Comparison of ENCODE assay signal across 11 mouse cellular contexts in genomic region chr8:92555631-92556030, GRCm38 (mm10).
DNase-seq lines count a peak whose midpoint lies in the region; ATAC-seq and TF ChIP-seq lines count a peak whose summit lies in the region.
"Had no signal": no experiment of that assay in that cellular context is flagged by ENCODE, and none has a peak within 500 bp of the region (broad histone marks: within the 10 kb centered on the region; RNA-seq: fewer than 3 reads in every experiment).

No protein-coding gene starts in this region.

- no peaks in the 10 kb centered on the region for H3K36me3 ChIP-seq in liver, adult 2 months (ENCODE audit: control insufficient read depth, insufficient read depth, low read length)
- H3K36me3 ChIP-seq in intestine, embryonic 15.5 days, result no peaks in the 10 kb centered on the region
- H3K36me3 ChIP-seq: lung, embryonic 15.5 days had no signal

- no peaks in the 10 kb centered on the region for H3K9me3 ChIP-seq in intestine, embryonic 15.5 days
- H3K9me3 ChIP-seq: lung, embryonic 15.5 days had no signal

- peak; percentile 9 to 26 for DNase-seq in cerebellum, adult 2 months
- DNase-seq in liver, adult 2 months (ENCODE audit: extremely low read depth, low read depth, low spot score), result peak; percentile 1
- no peak for DNase-seq in liver
- peak; percentile 16 to 17 for DNase-seq in cerebellum, postnatal 25 days
- peak; percentile 66 for DNase-seq in heart, postnatal 4 days
- DNase-seq in urinary bladder, adult 18-20 months (ENCODE audit: low spot score in 2 of 2), result no peak
- DNase-seq: thymus, postnatal 14 days had no signal

- H3K4me3 ChIP-seq in cerebellum, adult 2 months (replicated peaks; ENCODE audit: insufficient read depth, low read depth, low read length), result no peak overlapping the region
- no peak overlapping the region for H3K4me3 ChIP-seq in liver, adult 2 months (ENCODE audit: insufficient read depth, low read depth, low read length)
- H3K4me3 ChIP-seq in intestine, embryonic 15.5 days (replicated peaks), result no peak overlapping the region
- H3K4me3 ChIP-seq: lung, embryonic 15.5 days had no signal

- no peak overlapping the region for H3K4me2 ChIP-seq in intestine, embryonic 15.5 days (replicated peaks)
- H3K4me2 ChIP-seq: lung, embryonic 15.5 days had no signal

- no peak for TF ChIP-seq CTCF in cerebellum, adult 2 months (IDR thresholded peaks at IDR 0.05; ENCODE audit: borderline replicate concordance, insufficient read depth, low read depth, low read length)
- no peak for TF ChIP-seq CTCF in liver, adult 2 months (IDR thresholded peaks at IDR 0.05; ENCODE audit: low read depth, low read length)

- no peaks in the 10 kb centered on the region for H3K79me2 ChIP-seq in liver, adult 2 months (ENCODE audit: control insufficient read depth, insufficient read depth, low read length)

- peaks cover 5% of the 10 kb centered on the region; the same call in 1 of the 2 replicates for H3K4me1 ChIP-seq in cerebellum, adult 2 months (ENCODE audit: control insufficient read depth, insufficient read depth, low read length)
- H3K4me1 ChIP-seq in liver, adult 2 months (ENCODE audit: control insufficient read depth, insufficient read depth, low read length), result no peaks in the 10 kb centered on the region
- no peaks in the 10 kb centered on the region for H3K4me1 ChIP-seq in intestine, embryonic 15.5 days (replicated peaks)
- H3K4me1 ChIP-seq: lung, embryonic 15.5 days had no signal

- no peak for ATAC-seq in cerebellum, adult (ENCODE audit: insufficient number of reproducible peaks, low FRiP score, low TSS enrichment)
- no peak for ATAC-seq in intestine, embryonic 15.5 days
- ATAC-seq: inflammation-experienced regulatory T-cells, adult 6 months had no signal

- no peak overlapping the region for H3K27ac ChIP-seq in cerebellum, adult 2 months (ENCODE audit: insufficient read depth, low read length)
- no peak overlapping the region for H3K27ac ChIP-seq in liver, adult 2 months (replicated peaks; ENCODE audit: insufficient read depth, low read depth, low read length)
- no peak overlapping the region for H3K27ac ChIP-seq in intestine, embryonic 15.5 days
- H3K27ac ChIP-seq: lung, embryonic 15.5 days had no signal

- H3K9ac ChIP-seq in liver, adult 2 months (ENCODE audit: low read depth, low read length), result no peak overlapping the region
- no peak overlapping the region for H3K9ac ChIP-seq in intestine, embryonic 15.5 days
- H3K9ac ChIP-seq: lung, embryonic 15.5 days had no signal

- TF ChIP-seq POLR2A in cerebellum, adult 2 months (IDR thresholded peaks at IDR 0.05; ENCODE audit: borderline replicate concordance, insufficient read depth, low read length), result no peak
- TF ChIP-seq POLR2A in liver, adult 2 months (IDR thresholded peaks at IDR 0.05; ENCODE audit: extremely low read depth, insufficient read depth, low read length), result no peak

- WGBS in cerebellum, adult 2 months, result 18% methylated on average over 7 of the region's 7 CpGs
- 74% methylated on average over 7 of the region's 7 CpGs for WGBS in liver, adult 2 months
- WGBS in intestine, embryonic 15.5 days, result 71% methylated on average over 7 of the region's 7 CpGs

- no peaks in the 10 kb centered on the region for H3K27me3 ChIP-seq in cerebellum, adult 2 months (ENCODE audit: control insufficient read depth, insufficient read depth, low read length)
- H3K27me3 ChIP-seq in liver, adult 2 months (ENCODE audit: control insufficient read depth, insufficient read depth, low read length), result no peaks in the 10 kb centered on the region; the same call in 1 of the 2 replicates
- no peaks in the 10 kb centered on the region for H3K27me3 ChIP-seq in intestine, embryonic 15.5 days (replicated peaks)
- H3K27me3 ChIP-seq: lung, embryonic 15.5 days had no signal

Comparison
In these comparisons a context has a peak if more than half of its experiments do, and no peak if none do; other contexts are left out.
1. DNase-seq: peak in cerebellum, adult 2 months (2 of 2), liver, adult 2 months (single experiment), cerebellum, postnatal 25 days (2 of 2) and heart, postnatal 4 days (single experiment); none in liver (single experiment) and urinary bladder, adult 18-20 months (0 of 2).